Mouse (Mus musculus): Measurements from ENCODE around the gene Khdrbs1.

The Khdrbs1 gene

GRCm38 (mm10) chr4:129681837-129682236, 60.3 kb downstream of the Khdrbs1 start:
- no peak for DNase-seq (ENCODE audit: low read depth in 1 of 2, low spot score in 2 of 2)

GRCm38 (mm10) chr4:129672878-129673449, 69.1 kb downstream of the Khdrbs1 start:
- DNase-seq (ENCODE audit: low read depth in 1 of 2, low spot score in 2 of 2): no peak

- DNase-seq (ENCODE audit: low read depth in 1 of 2, low spot score in 2 of 2): peak; percentile 41 to 70
These were observed 69.8 kb downstream of the Khdrbs1 start, which contains the start of gene Kpna6 for GRCm38 (mm10) chr4:129672083-129672877. TSS of gene Kpna6 (minus strand) at chr4:129672767.

GRCm38 (mm10) chr4:129671491-129672082, 70.5 kb downstream of the Khdrbs1 start:
- DNase-seq (ENCODE audit: low read depth in 1 of 2, low spot score in 2 of 2): peak; percentile 14 to 29

- no peak for DNase-seq (ENCODE audit: low read depth in 1 of 2, low spot score in 2 of 2)
These were observed 79.8 kb downstream of the Khdrbs1 start for GRCm38 (mm10) chr4:129662255-129662813.

- no peak for DNase-seq (ENCODE audit: low read depth in 1 of 2, low spot score in 2 of 2)
These were observed 80.5 kb downstream of the Khdrbs1 start for GRCm38 (mm10) chr4:129661584-129661983.

GRCm38 (mm10) chr4:129654770-129655169, 87.3 kb downstream of the Khdrbs1 start:
- DNase-seq (ENCODE audit: low read depth in 1 of 2, low spot score in 2 of 2): no peak
